8 mouse cellular contexts compared by ENCODE assay signal in the genomic region with DNA sequence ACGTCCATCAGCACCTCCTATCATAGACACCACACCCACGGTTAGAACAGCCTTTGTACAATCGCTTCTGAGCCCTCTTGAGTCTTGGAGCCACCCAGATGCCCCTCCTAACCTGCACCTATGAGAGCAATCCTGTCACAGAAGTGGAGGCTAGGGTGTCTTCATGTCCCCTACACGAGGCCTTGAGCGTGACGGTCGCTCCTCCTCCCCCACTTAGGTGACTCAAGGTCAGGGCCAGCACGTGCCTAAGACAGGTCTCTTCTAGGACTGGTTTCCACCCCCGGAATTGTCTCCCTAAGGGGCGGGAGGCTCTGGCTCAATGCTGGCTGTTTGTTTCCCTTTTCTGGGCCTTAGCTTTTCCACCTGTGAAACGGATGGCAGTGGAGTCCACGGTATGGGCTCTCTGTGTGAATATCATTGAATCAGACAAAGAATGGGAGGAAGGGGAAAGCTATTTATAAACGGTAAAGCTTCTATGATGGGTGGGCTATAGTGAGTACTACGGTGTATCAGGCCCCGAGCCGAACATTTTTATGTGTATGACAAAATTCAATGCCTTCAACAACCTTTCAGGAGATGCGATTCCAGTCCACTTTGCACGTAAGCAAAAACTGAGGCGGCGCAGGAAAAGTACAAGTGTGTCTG. TPM values are rescaled to one million over a fixed set of nuclear protein-coding genes. Genes with fewer than 3 reads are reported as not detected.
A peak's percentile ranks its signal among the peaks of the same experiment; 100 is the strongest.
DNase-seq lines count a peak whose midpoint lies in the region; ATAC-seq and TF ChIP-seq lines count a peak whose summit lies in the region.

Gene Dedd2, minus strand, starts transcription at position 159 of the 645 bp plus-strand sequence.

- peaks cover 30% of the 10 kb centered on the region for H3K4me1 ChIP-seq in testis, adult 2 months (ENCODE audit: control insufficient read depth, insufficient read depth, low read length)
- peaks cover 40% of the 10 kb centered on the region for H3K4me1 ChIP-seq in intestine, embryonic 15.5 days (replicated peaks)
- peaks cover 35% of the 10 kb centered on the region for H3K4me1 ChIP-seq in neural tube, embryonic 12.5 days

- no peaks in the 10 kb centered on the region for H3K9me3 ChIP-seq in intestine, embryonic 15.5 days
- no peaks in the 10 kb centered on the region for H3K9me3 ChIP-seq in neural tube, embryonic 12.5 days

- WGBS in intestine, embryonic 15.5 days, result 7% methylated on average over 20 of the region's 20 CpGs
- WGBS in neural tube, embryonic 12.5 days, result 10% methylated on average over 20 of the region's 20 CpGs

- TF ChIP-seq POLR2A in testis, adult 2 months (IDR thresholded peaks at IDR 0.05; ENCODE audit: control insufficient read depth, low read depth, low read length), result no peak

- no peak for TF ChIP-seq CTCF in testis, adult 2 months (IDR thresholded peaks at IDR 0.05; ENCODE audit: control insufficient read depth, insufficient read depth, insufficient replicate concordance, low read depth, low read length)

- no peaks in the 10 kb centered on the region for H3K36me3 ChIP-seq in testis, adult 2 months (ENCODE audit: control insufficient read depth, insufficient read depth, low read length)
- peaks cover 11% of the 10 kb centered on the region; the same call in 1 of the 2 replicates for H3K36me3 ChIP-seq in intestine, embryonic 15.5 days
- H3K36me3 ChIP-seq in neural tube, embryonic 12.5 days, result peaks cover 21% of the 10 kb centered on the region

- peak within 1 kb of the TSS; percentile 79 for H3K9ac ChIP-seq in intestine, embryonic 15.5 days
- H3K9ac ChIP-seq in neural tube, embryonic 12.5 days, result peak within 1 kb of the TSS; percentile 64

- DNase-seq in testis, postnatal 10 days (ENCODE audit: low spot score), result no peak
- DNase-seq in adrenal gland, postnatal 14 days, result peak; percentile 47
- DNase-seq in liver, result peak; percentile 63
- no peak for DNase-seq in embryo, embryonic 10 days (ENCODE audit: low spot score)

- H3K27me3 ChIP-seq in testis, adult 2 months (ENCODE audit: control insufficient read depth, insufficient read depth, low read length), result no peaks in the 10 kb centered on the region
- H3K27me3 ChIP-seq in intestine, embryonic 15.5 days (replicated peaks), result no peaks in the 10 kb centered on the region
- H3K27me3 ChIP-seq in neural tube, embryonic 12.5 days (replicated peaks), result no peaks in the 10 kb centered on the region

- peak within 1 kb of the TSS; percentile 91 for H3K4me3 ChIP-seq in testis, adult 2 months (ENCODE audit: control insufficient read depth, low read depth, low read length)
- H3K4me3 ChIP-seq in intestine, embryonic 15.5 days (replicated peaks), result peak within 1 kb of the TSS; percentile 80
- peak within 1 kb of the TSS; percentile 49 for H3K4me3 ChIP-seq in neural tube, embryonic 12.5 days

- peak; percentile 9 for ATAC-seq in granulocyte monocyte progenitor cell, adult 5-6 weeks (replicated peaks; ENCODE audit: poor library complexity, severe bottlenecking)
- no peak for ATAC-seq in intestine, embryonic 15.5 days
- ATAC-seq in neural tube, embryonic 12.5 days (ENCODE audit: low FRiP score, low read depth), result no peak

- peak within 1 kb of the TSS; percentile 93 for H3K27ac ChIP-seq in testis, adult 2 months (ENCODE audit: control insufficient read depth, insufficient read depth, low read depth, low read length)
- peak within 1 kb of the TSS; percentile 92 for H3K27ac ChIP-seq in intestine, embryonic 15.5 days
- peak within 1 kb of the TSS; percentile 4; the same call in 1 of the 2 replicates for H3K27ac ChIP-seq in neural tube, embryonic 12.5 days

- H3K4me2 ChIP-seq in intestine, embryonic 15.5 days (replicated peaks), result peak within 1 kb of the TSS; percentile 95
- H3K4me2 ChIP-seq in neural tube, embryonic 12.5 days (replicated peaks), result peak within 1 kb of the TSS; percentile 98

RNA-seq across cellular contexts. Expression of gene Dedd2, which starts in this region (rescaled TPM):
- polyA plus RNA-seq in testis, adult 2 months (2012; rRNA removed), result 26.0 and 27.1 TPM in 2 replicates
- total RNA-seq in adrenal gland, postnatal 14 days (2021), result 17.4 and 17.9 TPM in 2 replicates
- 13.5 and 22.0 TPM in 2 replicates for total RNA-seq in granulocyte monocyte progenitor cell, adult 5-6 weeks (2014; fragmentation: Nextera tagmentation)
- total RNA-seq in granulocyte monocyte progenitor cell, adult 5-6 weeks (2017), result 16.9 and 18.4 TPM in 2 replicates
- 13.2 and 13.5 TPM in 2 replicates for polyA plus RNA-seq in intestine, embryonic 15.5 days (2015; fragmentation: Nextera tagmentation; extraction: Ambion mirVana)
- 15.5 and 17.7 TPM in 2 replicates for polyA plus RNA-seq in neural tube, embryonic 12.5 days (2016; fragmentation: Nextera tagmentation; extraction: Ambion mirVana)

Comparison
In these comparisons a context has a peak if more than half of its experiments do, and no peak if none do; other contexts are left out.
1. H3K27ac ChIP-seq: peak in every context shown above with its lines; median percentile 93 in testis, adult 2 months; 92 in intestine, embryonic 15.5 days; 4 in neural tube, embryonic 12.5 days.
2. DNase-seq: peak in adrenal gland, postnatal 14 days (single experiment) and liver (single experiment); none in testis, postnatal 10 days (single experiment) and embryo, embryonic 10 days (single experiment).
3. Peak in every context shown above with its lines, with median percentiles within 50 percentile points of each other: H3K4me3 ChIP-seq.